Mouse (Mus musculus) liver, postnatal 0 days (tissue): Measurements from ENCODE around the gene Rgmb.

Experiments
- CTCF ChIP-seq: sonication (generic); IDR thresholded peaks from 2 replicates; pipeline ENCODE4 v1.5.1; 2016; ENCODE audit warnings: antibody characterized with exemption, low read depth
- EP300 ChIP-seq: IDR thresholded peaks from 2 replicates; pipeline ENCODE4 v1.6.1; 2016; ENCODE audit warnings: antibody characterized with exemption, low read depth, mild to moderate bottlenecking

GRCm38 (mm10) chr17:15853121-15853520 lies 22.3 kb upstream of the Rgmb start:
- TF ChIP-seq CTCF (no peak), EP300 (no peak)
